Mouse (Mus musculus): Measurements from ENCODE around the gene Vps51.

The Vps51 gene

DNA sequence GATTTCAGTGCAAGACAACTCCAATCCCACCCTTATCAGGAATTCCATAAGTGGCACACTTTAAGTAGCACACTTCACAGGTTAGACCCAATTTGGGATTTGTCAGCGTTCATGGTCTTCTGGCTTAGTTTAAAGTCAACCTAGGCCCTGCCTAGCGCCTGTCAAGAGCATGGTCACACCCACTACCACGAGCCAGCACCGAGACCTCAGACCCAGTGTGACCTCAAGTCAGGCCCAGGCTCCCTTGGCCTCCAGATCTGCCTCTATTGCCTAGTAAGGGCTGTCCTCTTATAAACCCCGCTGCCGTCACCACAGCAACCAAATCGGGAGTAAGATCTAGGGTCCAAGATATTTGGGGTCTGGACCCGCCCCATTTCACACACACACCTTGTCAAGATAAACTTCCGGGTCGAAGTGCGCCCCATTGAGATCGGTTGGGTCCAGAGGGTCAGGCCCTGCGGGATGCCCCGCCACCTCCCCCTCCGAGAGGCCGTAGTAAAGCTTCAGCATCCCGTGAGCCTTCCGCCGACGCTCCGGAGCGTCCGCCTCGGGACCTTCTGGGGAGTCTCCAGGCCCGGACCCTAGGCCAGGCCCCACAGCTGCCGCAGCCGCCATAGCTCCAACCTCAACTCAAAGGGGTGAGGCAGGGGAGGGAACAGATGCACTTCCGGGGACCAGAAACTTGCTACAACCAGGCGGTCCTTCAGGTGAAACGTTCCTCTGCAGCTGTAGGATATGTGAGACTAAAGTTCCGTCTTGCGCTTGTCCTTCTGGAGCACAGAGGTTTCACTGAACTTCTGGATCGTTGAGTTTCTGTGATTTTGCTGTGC is at the start of gene Vps51:
TSS of gene Vps51 (minus strand) at position 668 of the 830 bp plus-strand sequence.
- DNase-seq (ENCODE audit: low spot score): peak; percentile 74

DNA sequence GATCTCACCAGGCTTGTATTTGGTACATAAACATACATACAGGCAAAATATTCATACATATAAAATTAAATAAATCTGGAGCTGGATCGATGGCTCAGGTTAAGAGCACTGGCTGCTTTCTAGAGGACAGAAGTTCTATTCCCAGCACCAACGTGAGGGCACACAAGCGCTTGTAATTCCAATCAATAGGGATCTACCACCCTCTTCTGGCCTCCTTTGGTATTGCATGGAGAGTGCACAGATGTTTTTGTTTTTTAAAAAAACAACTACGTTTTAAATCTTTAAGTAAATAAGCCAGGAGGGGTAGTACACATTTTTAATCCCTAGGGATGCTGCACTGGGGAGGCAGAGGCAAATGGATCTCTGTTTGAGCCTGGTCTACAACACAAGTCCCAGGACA is 49.3 kb upstream of the Vps51 start:
- peak; percentile 42 for DNase-seq (ENCODE audit: low spot score)

DNA sequence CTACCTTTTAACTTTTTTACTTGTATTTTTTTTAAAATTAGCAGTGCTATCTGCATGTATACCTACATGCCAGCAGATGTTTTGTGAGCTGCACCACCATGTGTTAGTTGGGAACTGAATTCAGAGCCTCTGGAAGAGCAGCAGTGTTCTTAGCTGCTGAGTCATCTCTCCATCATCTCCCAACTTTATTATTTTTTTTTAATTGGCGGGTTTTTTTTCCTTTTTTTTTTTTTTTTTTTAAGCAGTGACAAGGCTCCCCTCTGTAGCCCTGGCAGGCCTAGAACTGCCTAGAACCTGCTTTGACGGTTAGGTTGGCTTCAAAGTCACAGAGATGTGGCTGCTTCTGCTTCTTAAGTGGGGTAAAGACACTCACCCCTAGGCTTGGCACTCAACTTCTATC is 47.9 kb upstream of the Vps51 start:
- no peak for DNase-seq (ENCODE audit: low spot score)

DNA sequence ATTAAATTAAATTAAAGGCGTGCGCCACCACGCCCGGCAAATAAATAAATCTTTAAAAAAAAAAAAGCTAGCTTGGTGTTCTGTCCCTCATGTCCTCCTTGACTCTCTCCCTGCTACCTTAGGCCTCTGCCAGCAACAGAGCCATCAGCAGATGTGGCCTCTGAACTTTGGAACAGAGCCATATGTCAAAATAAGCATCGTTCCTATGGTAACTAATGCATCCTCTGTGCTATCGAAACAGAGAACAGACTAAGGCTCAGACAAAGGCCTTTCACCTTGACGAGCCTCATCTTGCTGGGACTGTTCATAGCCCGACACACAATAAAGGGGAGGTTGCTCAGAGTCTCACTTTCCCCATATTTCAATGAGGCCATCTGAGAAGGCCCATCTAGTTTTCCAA is 46.3 kb upstream of the Vps51 start:
- no peak for DNase-seq (ENCODE audit: low spot score)

DNA sequence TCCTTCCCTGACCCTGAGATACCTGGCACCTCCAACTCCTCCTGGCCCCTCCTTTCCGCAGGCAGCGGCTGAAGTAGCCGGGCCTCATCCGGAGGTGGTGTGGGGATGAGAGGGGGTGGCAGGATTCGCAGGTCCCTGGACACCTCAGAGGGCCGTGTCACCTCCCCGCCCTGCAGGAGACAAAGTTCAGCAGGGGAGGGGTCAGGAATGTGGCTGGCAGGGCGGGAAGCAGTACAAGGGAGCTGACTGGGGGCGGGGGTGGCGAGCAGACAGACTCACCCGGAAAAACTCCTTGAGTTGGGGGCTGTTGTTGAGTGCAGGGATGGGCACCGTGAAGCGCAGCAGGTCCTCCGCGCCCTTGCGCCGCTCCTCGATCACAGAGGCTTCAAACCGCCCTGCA is 44.7 kb upstream of the Vps51 start:
- DNase-seq (ENCODE audit: low spot score): no peak

DNA sequence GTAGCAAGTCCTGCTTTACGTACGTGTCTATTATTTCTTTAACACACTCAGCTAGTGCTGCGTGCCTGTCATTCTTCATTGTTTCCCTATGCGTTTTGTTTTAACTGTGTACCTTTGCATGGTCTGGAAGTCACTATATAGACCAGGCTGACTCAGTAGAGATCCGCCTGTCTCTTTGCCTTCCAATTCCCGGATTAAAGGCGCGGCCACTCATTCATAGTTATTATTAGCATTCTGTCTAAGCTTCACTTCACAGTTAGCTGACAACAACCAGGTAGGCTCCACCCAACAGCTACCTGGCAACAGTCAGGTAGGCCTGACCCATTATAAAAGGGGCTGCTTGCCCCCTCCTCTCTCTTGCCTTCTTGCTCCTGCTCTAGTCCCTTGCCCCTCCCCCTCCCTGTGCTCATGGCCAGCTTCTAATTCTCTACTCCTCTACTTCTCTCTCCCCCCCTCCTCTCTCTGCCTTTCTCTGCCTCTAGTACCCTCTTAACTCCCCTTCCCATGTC is 41.7 kb upstream of the Vps51 start:
- no peak for DNase-seq (ENCODE audit: low spot score)

DNA sequence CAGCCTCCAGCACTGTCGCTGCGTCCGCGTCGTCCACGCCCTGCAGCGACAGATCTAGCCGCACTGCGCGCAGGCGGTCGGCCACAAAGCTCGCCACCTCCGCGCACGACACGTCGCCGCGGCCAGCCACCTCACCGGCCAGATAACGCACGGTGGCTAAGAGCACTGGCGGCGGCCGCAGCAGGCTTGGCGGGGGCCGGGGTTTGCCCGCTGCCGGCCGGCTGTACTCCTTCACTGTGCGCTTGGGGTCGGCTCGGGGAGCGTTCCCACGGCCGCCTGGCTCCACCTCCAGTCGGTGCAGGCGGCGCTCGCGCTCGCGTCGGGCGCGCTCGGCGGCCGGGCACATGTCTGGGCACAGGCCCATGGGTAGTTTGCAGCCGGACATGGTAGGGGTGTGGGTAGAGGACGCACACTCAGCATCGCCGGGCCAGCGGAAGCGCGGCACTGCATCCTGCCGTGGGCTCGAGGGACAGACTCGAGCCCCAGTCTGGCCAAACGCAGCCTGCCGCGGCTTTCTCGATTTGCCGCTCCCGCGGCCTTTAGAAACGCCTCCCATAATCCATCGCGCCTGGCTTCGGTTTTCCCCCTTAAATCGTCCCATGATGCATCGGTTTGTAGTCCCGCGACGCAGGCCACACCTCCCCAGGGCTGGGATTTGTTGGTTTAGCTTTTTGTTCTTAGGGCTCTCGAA is 41.1 kb upstream of the Vps51 start, which contains the start of gene Sac3d1:
TSS of gene Sac3d1 (minus strand) at position 665 of the 691 bp plus-strand sequence.
- peak; percentile 73 for DNase-seq (ENCODE audit: low spot score)

DNA sequence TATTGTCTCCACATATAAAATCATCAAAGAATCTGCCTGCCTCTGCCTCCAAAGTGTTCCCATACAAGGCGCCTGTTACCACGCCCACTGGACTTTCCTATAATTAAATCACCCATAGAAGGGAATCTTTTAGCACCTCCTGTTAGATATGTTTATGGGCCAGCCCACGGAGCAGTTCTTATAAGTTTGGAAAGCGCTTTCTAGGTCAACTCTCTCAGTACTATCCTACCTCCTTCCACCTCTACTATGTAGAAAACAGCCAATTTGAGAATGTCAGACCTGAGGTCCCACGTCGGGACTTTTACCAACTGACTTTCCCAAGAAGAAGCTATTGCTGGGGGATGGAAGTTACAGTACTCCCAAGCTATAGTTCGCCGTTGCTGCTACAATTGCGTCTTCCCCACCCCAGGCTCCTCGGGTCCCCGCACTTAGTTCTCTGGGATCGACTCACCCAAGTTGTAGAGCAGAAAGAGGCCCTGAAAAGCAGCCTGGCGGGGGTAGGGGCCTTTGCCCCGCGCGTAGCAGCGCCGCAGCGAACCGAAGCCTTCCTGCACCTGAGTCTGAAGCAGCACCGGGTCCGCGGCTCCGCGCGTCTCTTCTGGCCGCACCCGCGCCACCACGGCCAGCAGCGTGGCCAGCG is 40.4 kb upstream of the Vps51 start:
- no peak for DNase-seq (ENCODE audit: low spot score)

DNA sequence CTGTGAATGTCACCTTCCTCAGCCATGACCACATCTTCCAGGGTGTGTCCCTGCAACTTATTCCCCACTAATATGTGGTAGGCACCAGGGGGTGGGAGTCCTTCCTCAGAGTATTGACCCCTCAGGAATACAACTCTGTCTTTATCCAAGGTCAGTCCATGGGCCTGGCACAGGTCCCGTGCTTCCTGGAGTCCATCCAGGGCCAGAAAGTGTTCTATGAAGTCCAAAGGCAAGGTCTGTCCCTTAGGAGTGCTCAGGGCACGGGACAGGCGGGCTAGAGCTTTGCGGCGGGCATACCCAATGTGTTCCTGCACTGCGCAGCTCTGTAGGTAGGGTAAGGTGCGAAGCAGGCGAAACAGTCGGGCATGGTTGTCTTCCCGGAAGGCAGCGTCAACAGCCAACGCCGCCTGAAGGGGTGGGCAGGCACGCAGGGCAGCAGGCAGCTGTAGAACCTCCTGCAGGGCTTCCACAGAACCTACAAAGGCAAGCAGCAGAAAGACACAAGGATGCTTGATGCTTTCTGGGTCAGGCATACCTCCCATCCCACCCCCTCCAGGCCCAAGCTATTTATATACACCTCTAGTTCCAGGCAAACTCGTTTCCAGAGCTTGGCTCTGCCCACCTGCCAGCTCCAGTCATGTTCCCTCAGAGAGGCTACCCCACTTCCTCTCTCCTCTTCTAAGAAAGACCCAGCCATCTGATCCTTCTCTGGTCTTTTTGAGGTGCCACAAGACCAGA is 39.3 kb upstream of the Vps51 start:
- DNase-seq (ENCODE audit: low spot score): no peak

DNA sequence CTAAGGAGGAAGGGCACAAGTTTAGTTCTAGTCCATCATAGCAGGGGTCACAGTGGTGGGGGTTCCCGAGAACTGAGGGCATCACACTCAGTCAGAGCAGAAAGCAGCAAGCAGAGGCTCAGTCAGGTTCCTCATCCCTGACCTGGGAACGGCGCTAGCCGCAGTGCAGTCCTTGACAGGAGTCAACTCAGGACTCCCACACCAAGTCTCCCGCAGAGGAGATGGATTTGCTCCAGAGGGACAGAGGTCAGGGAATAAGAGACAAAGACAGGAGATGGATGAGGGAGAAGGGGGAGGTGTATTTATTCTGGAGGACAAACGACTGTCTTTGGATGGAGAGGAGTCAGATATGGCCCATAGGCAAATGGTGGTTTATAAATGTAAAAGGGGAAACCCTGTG is 36.1 kb upstream of the Vps51 start:
- no peak for DNase-seq (ENCODE audit: low spot score)

DNA sequence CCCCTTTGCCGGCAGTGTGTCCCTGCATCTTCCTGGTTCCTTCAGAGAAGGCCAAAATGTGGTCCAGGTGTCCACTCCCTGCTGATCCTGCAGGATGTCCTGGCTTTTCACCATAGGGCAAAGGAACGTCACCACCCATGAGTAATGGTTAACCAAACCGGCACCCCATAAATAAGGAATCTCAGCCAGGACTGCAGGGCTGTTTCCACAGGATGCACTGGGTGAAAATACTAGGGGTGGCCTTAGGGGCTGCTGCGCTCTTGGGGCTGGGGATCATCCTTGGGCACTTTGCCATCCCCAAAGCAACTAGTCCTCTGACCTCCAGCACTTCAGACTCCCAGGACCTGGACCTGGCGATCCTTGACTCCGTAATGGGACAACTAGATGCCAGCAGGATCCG is 28.6 kb upstream of the Vps51 start, which contains the start of gene Naaladl1:
TSS of gene Naaladl1 (plus strand) at position 197 of the 400 bp plus-strand sequence.
- no peak for DNase-seq (ENCODE audit: low spot score)

DNA sequence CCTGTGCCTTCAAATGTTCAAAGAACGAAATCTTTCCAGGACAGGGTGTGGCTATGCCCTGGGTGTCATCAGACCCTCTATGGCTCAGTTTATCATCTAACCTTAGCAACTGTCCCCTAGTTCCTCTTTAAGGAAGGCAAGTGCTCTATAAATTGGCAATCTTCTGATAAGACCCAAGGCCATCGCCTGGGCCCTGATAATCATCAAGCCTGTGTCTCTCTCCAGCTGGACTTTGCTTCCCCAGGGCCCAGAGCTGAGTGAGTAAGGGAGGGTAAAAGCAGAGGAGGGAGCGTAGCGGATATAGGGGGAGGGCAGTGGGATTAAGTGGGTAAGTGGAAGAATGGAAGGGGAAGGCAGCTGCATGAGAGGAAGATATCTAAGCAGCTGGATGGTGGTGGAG is 27.4 kb upstream of the Vps51 start:
- DNase-seq (ENCODE audit: low spot score): no peak

DNA sequence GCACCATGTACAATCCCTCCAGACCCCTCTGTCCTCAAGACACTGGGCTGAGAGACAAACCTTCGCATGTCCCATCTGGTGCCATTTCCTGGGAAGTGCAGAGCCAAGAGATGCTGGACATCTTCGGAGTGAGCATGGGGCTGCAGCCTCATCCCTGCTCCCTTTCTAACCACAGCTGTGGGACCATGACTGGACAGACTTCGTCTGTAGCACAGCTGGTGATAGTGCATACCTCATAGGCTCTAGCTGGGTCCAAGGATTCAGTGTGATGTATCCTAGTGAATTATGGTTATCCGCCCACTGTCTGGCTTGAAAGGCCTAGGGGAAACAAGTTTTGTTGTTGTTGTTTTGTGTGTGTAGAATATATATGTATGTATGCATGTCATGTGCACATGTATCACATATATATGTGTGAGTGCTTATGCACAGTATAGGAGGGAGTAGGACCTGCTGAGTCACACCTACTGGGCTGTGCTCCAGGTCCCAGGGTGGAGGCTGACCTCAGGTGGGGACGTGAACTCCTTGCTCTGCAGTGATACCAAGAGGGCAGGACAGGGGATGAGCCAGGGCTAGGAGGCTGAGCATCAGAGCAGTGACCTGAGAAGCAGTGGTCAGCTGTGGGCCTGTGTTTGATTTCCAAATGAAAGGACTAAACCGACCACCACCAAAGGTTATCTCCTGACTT is 25.3 kb upstream of the Vps51 start:
- DNase-seq (ENCODE audit: low spot score): no peak

DNA sequence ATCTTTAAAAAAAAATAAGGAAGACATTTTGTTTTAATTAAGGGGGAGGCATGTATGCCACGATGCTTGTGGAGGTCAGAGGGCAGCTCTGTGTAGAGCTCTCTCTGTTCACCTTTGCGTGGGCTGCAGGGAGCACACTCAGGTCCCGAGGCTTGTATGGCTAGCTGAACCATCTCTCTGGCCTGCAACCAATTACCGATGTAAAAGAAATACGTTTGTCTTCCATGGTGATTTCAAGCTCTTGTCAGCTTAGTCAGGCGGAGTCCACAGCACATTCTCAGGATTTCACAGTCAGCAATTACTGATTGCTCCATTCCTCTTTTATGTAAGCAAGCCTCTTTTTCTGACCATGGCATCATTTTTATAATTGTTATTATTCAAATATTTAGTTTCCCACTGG is 24.2 kb upstream of the Vps51 start:
- no peak for DNase-seq (ENCODE audit: low spot score)

DNA sequence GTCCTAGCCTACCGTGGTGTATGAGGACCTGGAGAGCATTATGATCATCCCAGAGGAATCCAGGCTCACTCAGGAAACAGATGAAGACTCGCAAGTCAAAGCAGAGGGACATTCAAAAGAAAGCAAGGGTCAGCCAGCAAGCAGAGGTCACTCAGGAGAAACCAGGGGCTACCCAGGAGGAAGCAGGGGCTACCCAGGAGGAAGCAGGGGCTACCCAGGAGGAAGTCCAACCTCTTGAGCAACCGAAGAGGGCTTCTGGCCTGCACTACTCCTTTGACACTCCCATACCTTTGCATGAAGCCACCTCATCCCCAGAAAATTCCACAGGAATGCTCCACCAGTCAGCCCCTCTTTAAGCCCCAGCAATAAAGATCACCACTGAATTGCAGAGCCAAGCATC is 20.8 kb upstream of the Vps51 start:
- no peak for DNase-seq (ENCODE audit: low spot score)

DNA sequence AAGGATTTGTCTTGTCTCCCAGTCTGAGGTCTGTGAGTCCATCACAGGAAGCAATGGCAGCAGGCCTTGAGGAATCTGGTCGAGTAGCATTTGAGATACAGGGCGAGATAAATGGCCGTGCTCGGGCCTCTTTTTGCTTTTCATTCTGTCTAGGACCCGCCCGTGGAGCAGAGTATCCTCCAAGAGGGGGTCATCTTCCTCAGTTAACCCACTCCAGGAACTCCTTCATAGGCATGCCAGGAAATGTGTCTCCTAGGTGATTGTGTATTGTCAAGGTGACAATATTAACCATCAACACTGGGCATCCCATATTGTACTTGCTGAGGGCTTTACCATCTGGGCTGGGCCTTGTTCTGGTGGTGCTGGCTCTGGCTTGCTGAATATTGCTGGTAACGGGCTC is 17.1 kb upstream of the Vps51 start, which contains the start of gene AC131692.1:
TSS of gene AC131692.1 (plus strand) at position 301 of the 400 bp plus-strand sequence.
- no peak for DNase-seq (ENCODE audit: low spot score)

DNA sequence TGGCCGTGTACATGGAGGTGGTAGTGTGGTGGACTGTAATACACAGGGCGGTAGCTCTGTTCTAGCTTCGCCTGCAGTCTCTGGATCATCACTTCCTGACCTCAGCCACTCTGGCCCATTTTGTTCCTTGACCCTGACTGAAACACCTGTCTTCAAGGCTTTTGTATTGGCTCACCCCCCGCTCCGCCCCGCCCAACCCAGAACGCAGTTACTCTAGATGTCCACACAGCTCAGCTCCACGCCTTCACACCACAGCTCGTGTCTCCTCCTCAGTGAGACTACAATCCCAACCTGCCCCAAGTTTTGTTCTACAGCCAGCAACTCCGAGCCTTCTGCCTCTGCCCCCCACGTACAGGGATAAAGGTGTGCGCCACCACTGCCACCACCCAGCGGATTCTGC is 11.8 kb upstream of the Vps51 start:
- DNase-seq (ENCODE audit: low spot score): no peak

DNA sequence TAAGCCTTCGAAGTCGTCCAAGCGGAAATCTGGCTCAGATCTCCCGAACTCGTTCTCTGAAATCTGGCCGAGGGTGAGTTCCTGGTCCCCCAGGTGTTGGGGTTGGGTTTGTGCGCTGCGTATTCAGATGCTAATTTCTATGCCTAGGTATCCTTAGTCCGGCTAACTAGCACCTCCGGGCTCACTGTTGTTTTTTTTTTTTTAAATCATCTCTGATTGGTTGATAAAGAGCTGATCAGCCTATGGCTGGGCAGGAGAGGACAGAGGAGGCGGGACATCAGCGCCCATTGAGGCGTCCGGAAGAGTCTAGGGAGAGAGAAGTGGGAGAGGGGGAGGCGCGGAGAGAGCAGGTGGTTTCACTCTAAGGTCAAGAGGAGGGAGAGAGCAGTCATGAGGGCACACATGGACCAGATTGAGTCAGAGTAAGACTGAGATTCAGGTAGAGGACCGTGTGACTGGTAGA is 8.4 kb upstream of the Vps51 start:
- DNase-seq (ENCODE audit: low spot score): no peak

DNA sequence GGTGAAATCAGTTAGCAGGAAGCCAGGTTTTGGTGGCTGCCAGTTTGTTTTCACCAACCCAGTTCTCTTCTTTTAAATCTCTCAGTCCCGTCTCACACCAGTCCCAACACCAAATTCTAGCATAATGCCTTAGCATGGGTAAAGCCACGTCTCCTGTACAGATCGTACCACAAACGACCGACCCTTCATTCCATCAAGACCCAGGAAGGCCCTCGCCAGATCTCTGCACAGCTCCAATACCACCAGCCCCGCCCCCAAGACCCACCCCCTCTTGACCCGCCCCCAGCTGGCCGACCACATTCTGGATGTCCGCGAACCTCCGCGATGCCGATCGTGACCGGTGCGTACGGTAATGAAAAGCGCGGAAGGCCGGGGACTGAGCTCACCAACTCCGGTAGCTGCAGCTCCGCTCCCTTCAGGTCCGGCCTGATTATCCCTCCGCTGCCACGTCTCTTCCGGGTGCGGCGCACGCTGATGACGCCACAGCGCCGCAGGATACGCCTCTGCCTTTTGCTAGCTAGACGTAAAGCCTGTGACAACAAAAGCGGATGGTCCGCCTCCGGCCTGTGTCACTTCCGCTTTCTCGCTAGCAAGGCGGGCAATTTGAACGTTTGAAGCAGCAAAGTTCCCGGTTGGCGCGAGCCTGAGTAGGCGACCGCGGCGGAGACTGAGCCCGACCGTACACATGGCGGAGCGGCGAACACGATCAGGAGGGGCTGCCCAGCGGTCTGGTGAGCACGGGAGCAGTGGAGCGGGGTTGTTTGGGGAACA is 7.6 kb upstream of the Vps51 start, which contains the start of the genes Zfpl1 and Cdca5:
TSS of gene Zfpl1 (minus strand) at position 479 of the 771 bp plus-strand sequence.
TSS of gene Cdca5 (plus strand) at position 506 of the 771 bp plus-strand sequence.
- peak; percentile 93 for DNase-seq (ENCODE audit: low spot score)

DNA sequence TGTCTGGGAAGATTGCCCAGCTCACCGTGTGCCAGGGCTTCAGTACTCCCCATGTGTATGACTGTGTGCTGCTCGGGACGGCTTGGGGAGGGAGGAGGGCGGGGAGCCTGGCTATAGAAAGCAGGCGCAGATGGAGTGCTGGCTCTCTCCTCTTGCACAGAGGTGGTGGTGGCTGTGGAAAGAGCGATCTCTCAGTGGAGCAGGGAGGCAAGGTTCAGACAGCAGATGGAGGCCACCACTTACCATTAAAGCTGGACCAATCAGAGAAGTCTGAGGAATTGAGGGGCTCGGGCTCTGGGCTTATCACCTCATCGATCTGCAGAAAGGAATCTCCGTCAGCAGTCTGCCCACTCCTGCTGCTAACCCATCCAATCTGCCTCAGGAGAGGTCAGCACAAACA is 5.1 kb upstream of the Vps51 start, which contains the start of gene Gm28374:
TSS of gene Gm28374 (minus strand) at position 101 of the 400 bp plus-strand sequence.
- no peak for DNase-seq (ENCODE audit: low spot score)
